Mouse (Mus musculus) hindbrain, embryonic 16.5 days (tissue): ENCODE measurements around the gene Sox5. TPM values are rescaled to one million over a fixed set of nuclear protein-coding genes. Genes with fewer than 3 reads are reported as not detected.
A peak's percentile ranks its signal among the peaks of the same experiment; 100 is the strongest.

Experiments used
- ATAC-seq: fragments of 200-750 bp; cut with Nextera tagmentation; 2 replicates; pipeline ENCODE4 v1.8.0; 2017; ENCODE audit warnings: moderate TSS enrichment, moderate library complexity
- H3K27ac ChIP-seq: fragments of 300-500 bp; sonication (generic); 2 replicates; pipeline ENCODE4 v1.5.1; 2014; ENCODE audit warnings: low read depth, mild to moderate bottlenecking, control low read depth, low read length, moderate library complexity
- H3K27me3 ChIP-seq: fragments of 300-500 bp; sonication (generic); replicated peaks from 2 replicates; pipeline ENCODE4 v1.6.1; 2014; ENCODE audit warnings: low read length; ENCODE audit not compliant: control insufficient read depth, insufficient read depth
- H3K36me3 ChIP-seq: fragments of 300-500 bp; sonication (generic); 2 replicates; pipeline ENCODE4 v1.6.1; 2014; ENCODE audit warnings: mild to moderate bottlenecking, low read length, moderate library complexity, mixed read lengths; ENCODE audit not compliant: control insufficient read depth, insufficient read depth
- H3K4me1 ChIP-seq: fragments of 300-500 bp; sonication (generic); 2 replicates; pipeline ENCODE4 v1.6.1; 2014; ENCODE audit warnings: low read depth, low read length; ENCODE audit not compliant: control insufficient read depth, insufficient read depth
- H3K4me2 ChIP-seq: fragments of 300-500 bp; sonication (generic); 2 replicates; pipeline ENCODE4 v1.6.1; 2014; ENCODE audit warnings: mild to moderate bottlenecking, low read length, control low read depth, moderate library complexity
- H3K4me3 ChIP-seq: fragments of 300-500 bp; sonication (generic); 2 replicates; pipeline ENCODE4 v1.5.1; 2014; ENCODE audit warnings: mild to moderate bottlenecking, low read length, control low read depth, moderate library complexity
- H3K9ac ChIP-seq: fragments of 300-500 bp; sonication (generic); 2 replicates; pipeline ENCODE4 v1.6.1; 2014; ENCODE audit warnings: low read depth, mild to moderate bottlenecking, control low read depth, low read length, moderate library complexity
- H3K9me3 ChIP-seq: fragments of 300-500 bp; sonication (generic); 2 replicates; pipeline ENCODE4 v1.6.1; 2014; ENCODE audit warnings: mild to moderate bottlenecking, low read length, moderate library complexity; ENCODE audit not compliant: control insufficient read depth
- WGBS: fragments of 180-500 bp; shearing (Covaris S2); extraction: QIAGEN DNeasy Blood & Tissue Kit; methylation state at CpG from one replicate; pipeline ENCODE4 v1.1.7; 2014; 5-methylcytosine and 5-hydroxymethylcytosine counted together
- polyA plus RNA-seq: library from polyadenylated mRNA; unstranded; fragments of >200 nt; fragmentation: Nextera tagmentation; extraction: Ambion mirVana; gene quantifications from 2 replicates; pipeline ENCODE4 v1.2.1, GENCODE M21; 2015

The Sox5 gene
- polyA plus RNA-seq, 1 experiment from 2014 or later: 40.7 TPM

GRCm38 (mm10) chr6:144483166-144483565 lies 298.6 kb downstream of the Sox5 start:
- no peak for ATAC-seq
- no peak overlapping the region for H3K4me3 ChIP-seq
- no peaks in the 10 kb centered on the region for H3K36me3 ChIP-seq
- peaks cover 3% of the 10 kb centered on the region for H3K9me3 ChIP-seq
- no peaks in the 10 kb centered on the region for H3K27me3 ChIP-seq
- H3K9ac ChIP-seq: no peak overlapping the region
- WGBS: 85% methylated on average over 4 of the region's 4 CpGs
- no peak overlapping the region for H3K27ac ChIP-seq
- peaks cover 4% of the 10 kb centered on the region; the same call in 1 of the 2 replicates for H3K4me1 ChIP-seq
- no peak overlapping the region for H3K4me2 ChIP-seq

DNA sequence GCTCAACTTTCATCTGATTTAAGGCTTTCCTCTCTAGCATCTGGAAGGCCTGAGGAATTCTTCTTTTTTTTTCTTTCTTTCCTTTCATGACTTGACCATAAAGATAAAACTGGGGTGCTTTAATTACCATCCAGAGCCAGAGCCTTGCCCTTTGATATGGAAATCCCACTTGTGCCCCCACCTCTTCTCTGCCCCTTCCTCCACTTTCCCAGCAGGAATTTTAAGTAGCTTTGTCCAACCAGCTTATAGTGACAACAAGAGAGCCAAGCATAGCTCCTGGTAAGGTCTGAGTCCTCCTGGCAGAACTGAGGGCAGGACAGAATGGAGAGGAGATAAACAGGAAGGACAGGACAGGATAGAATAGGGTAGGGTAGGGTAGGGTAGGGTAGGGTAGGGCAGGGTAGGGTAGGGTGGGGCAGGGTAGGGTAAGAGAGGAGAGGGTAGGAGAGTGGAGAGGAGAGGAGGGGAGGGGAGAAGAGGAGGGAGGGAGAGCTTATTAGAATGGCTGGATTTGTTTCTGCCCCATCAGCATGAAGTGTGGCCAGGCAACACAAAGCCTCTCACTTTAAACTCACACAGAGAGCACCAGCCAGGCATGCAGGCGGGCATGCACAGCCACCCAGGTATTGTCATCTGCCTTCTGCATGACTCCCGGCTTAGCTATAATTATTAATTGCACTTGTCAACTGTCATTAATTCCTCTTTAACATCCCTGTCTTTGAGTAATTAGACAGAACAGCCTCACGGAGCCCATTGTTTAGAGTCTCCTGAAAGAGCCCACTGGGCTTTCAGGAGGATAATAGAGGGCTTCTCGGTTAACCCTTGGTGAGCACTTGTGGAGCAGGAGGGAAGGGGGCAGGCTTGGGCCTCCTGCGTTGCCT lies 300.9 kb downstream of the Sox5 start:
- no peak overlapping the region for H3K4me3 ChIP-seq
- WGBS: 13% methylated on average over 5 of the region's 5 CpGs
- no peaks in the 10 kb centered on the region for H3K9me3 ChIP-seq
- peaks cover 8% of the 10 kb centered on the region for H3K4me1 ChIP-seq
- H3K36me3 ChIP-seq: no peaks in the 10 kb centered on the region
- ATAC-seq: peak; percentile 87
- no peak overlapping the region for H3K4me2 ChIP-seq
- no peak overlapping the region for H3K9ac ChIP-seq
- H3K27me3 ChIP-seq: no peaks in the 10 kb centered on the region
- no peak overlapping the region for H3K27ac ChIP-seq

DNA sequence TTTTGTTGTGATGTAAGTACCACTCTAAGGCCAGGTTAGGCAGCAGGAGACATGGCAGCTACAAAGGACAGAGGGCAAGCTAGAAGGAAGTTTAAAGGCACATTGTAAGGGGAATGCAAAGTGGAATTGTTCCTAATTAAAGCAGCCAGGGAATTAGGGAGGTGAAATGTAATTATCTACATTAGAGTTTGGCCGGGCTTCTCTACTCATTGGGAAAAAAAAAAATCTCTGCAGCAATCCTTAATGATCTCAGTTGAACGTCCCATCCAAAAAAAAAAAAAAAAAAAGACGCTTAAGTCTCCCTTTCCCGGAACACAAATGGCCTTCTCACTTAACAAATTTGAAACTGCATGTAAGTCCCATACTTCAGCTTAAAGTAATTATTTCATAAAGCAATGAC lies 301.9 kb downstream of the Sox5 start:
- H3K36me3 ChIP-seq: no peaks in the 10 kb centered on the region
- H3K27me3 ChIP-seq: no peaks in the 10 kb centered on the region
- no peak for ATAC-seq
- peaks cover 8% of the 10 kb centered on the region for H3K4me1 ChIP-seq
- H3K27ac ChIP-seq: no peak overlapping the region
- no peak overlapping the region for H3K4me3 ChIP-seq
- no peaks in the 10 kb centered on the region for H3K9me3 ChIP-seq
- H3K4me2 ChIP-seq: no peak overlapping the region
- no peak overlapping the region for H3K9ac ChIP-seq
- WGBS: 35% methylated on average over 4 of the region's 4 CpGs

DNA sequence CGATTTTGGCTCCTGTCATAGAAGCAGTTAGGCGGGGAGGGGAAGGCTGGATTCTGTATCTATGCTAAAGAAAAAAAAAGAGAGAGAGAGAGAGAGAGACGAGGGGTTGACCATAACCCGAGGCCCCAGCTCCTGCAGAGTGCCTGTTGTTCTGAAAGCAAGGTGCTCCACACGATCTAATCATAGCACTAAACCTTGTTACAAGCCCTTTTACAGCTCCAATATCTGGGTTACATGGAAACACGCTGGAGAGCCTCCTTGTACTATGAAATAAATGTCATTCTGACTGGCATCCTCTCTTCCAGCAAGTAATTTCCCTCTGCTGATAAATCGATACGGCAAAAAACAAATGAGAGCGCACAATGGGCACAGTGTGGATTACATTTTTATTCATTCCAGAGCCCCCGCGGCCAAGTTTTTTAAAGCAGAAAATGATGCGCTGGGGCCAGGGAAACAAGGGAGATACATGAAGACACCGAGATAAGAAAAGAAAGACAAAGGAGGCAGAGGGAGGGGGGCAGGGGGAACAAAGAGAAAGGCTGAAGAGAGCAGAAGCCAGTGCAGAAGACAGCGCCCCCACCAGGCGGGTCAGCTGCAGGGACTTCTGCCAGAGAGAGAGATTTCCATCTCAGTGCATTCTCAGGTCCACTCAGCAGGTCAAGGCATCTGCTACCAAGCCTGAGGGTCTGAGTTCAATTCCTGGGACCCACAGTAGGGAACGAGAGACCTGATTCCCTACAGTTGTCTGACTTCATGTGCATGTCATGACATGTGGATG lies 304.3 kb downstream of the Sox5 start:
- peaks cover 8% of the 10 kb centered on the region for H3K4me1 ChIP-seq
- no peak overlapping the region for H3K4me2 ChIP-seq
- no peak overlapping the region for H3K4me3 ChIP-seq
- H3K27me3 ChIP-seq: no peaks in the 10 kb centered on the region
- H3K36me3 ChIP-seq: no peaks in the 10 kb centered on the region
- H3K9me3 ChIP-seq: no peaks in the 10 kb centered on the region
- WGBS: 46% methylated on average over 16 of the region's 16 CpGs
- ATAC-seq: no peak
- no peak overlapping the region; the same call in 1 of the 2 replicates for H3K27ac ChIP-seq
- H3K9ac ChIP-seq: no peak overlapping the region

GRCm38 (mm10) chr6:144473437-144473836 lies 308.3 kb downstream of the Sox5 start:
- WGBS: 74% methylated on average over 7 of the region's 7 CpGs
- H3K27me3 ChIP-seq: no peaks in the 10 kb centered on the region
- no peak for ATAC-seq

DNA sequence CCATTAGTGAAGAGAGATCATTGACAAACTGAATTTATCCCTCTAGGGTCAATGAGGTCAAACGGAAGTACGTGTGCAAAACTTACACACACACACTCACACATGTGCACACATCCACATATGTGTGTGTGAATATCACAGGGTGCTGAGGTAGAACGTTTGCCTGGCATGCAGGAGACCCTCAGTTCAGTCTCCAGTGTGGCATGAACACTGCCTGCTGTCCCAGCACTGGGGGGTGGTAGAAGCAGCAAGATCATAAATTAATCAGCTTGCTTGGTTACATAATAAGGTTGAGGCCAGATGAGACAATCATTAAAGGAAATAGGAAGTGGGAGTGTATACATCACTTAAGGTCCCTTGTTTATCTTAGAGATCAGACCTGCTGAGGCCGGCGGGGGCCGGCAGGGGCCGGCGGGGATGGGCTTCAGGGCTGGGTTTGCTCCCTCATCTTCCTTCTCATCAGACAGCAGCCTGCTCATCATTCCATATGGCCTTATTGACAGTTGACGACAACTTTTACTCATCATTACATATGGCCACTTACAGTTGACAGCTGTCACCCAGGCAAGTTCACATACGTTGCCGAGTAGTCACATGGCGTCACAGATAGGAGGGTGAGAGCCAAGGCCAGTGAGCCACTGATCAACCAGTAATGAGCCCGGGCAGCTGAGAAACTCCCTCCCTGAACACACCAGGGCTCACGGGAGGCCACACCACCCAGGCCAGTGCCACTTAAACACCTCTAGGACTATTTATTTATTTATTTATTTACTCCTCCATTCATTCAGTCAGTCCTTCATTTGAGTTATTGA lies 309.5 kb downstream of the Sox5 start:
- Histone ChIP-seq H3K27me3 (no peaks in the 10 kb centered on the region), H3K4me2 (no peak overlapping the region), H3K27ac (no peak overlapping the region), H3K4me3 (no peak overlapping the region), H3K4me1 (peaks cover under 1% of the 10 kb centered on the region; the same call in 1 of the 2 replicates), H3K36me3 (no peaks in the 10 kb centered on the region), H3K9me3 (no peaks in the 10 kb centered on the region), H3K9ac (no peak overlapping the region)
- WGBS: 58% methylated on average over 14 of the region's 14 CpGs
- 0 out of 2 replicates have a peak, but pooled peaks have one; percentile 27 for ATAC-seq

More at GRCm38 (mm10) chr6:144473437-144473836, 308.3 kb downstream of the Sox5 start:
- Histone ChIP-seq H3K9ac (no peak overlapping the region), H3K4me2 (no peak overlapping the region), H3K36me3 (no peaks in the 10 kb centered on the region), H3K27ac (no peak overlapping the region), H3K4me3 (no peak overlapping the region), H3K4me1 (peaks cover 4% of the 10 kb centered on the region; the same call in 1 of the 2 replicates), H3K9me3 (no peaks in the 10 kb centered on the region)

GRCm38 (mm10) chr6:144466711-144467110 lies 315.1 kb downstream of the Sox5 start:
- Histone ChIP-seq H3K4me3 (no peak overlapping the region), H3K4me1 (no peaks in the 10 kb centered on the region), H3K27ac (no peak overlapping the region), H3K36me3 (no peaks in the 10 kb centered on the region), H3K27me3 (no peaks in the 10 kb centered on the region), H3K9ac (no peak overlapping the region), H3K9me3 (no peaks in the 10 kb centered on the region), H3K4me2 (no peak overlapping the region)
- no peak for ATAC-seq
- WGBS: 57% methylated on average over 15 of the region's 15 CpGs

DNA sequence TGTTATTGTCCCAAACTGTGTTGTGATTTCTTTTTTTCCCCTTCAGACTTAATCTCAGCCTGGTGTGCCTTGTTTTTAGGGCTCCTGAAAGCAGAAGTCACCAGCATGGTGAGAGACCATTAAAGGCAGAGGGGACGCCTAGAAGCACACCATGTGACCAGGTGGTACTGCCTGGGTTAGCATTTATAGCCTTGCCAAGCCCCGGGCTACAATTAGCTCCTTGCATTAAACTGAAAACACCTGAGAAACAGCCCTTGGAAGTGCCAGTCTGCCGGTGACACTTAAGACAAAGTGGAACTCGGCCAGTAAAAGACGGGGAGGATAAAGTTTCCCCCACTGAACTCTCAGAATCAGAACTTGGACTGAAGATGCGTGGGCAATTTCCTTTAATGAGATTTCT lies 318.1 kb downstream of the Sox5 start:
- WGBS: 87% methylated on average over 6 of the region's 6 CpGs
- no peak for ATAC-seq

More for the DNA sequence above, 318.1 kb downstream of the Sox5 start:
- Histone ChIP-seq H3K36me3 (no peaks in the 10 kb centered on the region), H3K4me1 (no peaks in the 10 kb centered on the region), H3K9ac (no peak overlapping the region), H3K27me3 (no peaks in the 10 kb centered on the region), H3K27ac (no peak overlapping the region), H3K4me2 (no peak overlapping the region), H3K9me3 (no peaks in the 10 kb centered on the region), H3K4me3 (no peak overlapping the region)
